Mouse (Mus musculus) ovary, postnatal 36 days (tissue): ENCODE data around the gene Fasn.
A peak's percentile ranks its signal among the peaks of the same experiment; 100 is the strongest.
"Not testable (repeated sequence)": the region's sequence is repeated elsewhere in the genome, so short reads cannot be mapped to it uniquely, and the experiment has no call there.

ENCODE experiments used
- DNase-seq: peaks from one replicate; pipeline ENCODE4 v3.0.0; 2022; ENCODE audit warnings: low spot score, mixed read lengths

Gene Fasn

DNA sequence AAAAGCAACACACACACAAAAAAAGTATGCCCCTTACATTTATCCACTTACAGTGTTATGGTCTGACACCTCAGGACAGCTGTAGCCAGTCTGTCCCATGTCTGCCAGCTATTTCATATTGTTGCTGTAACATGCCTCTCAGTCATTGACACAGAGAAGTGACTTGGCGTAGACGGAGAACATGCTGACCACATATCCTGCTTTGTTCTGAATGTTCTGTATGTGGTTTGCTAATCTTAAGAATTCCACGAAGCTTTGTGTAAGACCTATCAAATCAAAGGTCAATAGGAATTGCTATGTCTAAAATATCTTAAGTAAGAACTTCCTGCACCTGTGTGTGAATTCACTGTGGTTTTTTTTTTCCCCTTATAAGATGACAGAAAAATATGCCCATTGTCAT lies 26.1 kb downstream of the Fasn start:
- no peak for DNase-seq

DNA sequence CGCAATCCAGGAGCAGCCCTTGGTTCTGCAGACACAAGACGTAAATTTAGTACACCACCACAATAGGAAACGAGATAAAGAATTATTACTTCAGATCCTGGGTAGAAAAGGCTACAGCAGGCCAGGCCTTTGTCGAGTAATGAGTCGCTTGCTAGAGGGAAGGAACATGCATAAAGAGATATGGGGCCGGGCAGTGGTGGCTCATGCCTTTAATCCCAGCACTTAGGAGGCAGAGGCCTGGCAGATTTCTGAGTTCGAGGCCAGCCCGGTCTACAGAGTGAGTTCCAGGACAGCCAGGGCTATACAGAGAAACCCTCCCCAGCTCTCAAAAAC lies 27.8 kb downstream of the Fasn start:
- no peak for DNase-seq

DNA sequence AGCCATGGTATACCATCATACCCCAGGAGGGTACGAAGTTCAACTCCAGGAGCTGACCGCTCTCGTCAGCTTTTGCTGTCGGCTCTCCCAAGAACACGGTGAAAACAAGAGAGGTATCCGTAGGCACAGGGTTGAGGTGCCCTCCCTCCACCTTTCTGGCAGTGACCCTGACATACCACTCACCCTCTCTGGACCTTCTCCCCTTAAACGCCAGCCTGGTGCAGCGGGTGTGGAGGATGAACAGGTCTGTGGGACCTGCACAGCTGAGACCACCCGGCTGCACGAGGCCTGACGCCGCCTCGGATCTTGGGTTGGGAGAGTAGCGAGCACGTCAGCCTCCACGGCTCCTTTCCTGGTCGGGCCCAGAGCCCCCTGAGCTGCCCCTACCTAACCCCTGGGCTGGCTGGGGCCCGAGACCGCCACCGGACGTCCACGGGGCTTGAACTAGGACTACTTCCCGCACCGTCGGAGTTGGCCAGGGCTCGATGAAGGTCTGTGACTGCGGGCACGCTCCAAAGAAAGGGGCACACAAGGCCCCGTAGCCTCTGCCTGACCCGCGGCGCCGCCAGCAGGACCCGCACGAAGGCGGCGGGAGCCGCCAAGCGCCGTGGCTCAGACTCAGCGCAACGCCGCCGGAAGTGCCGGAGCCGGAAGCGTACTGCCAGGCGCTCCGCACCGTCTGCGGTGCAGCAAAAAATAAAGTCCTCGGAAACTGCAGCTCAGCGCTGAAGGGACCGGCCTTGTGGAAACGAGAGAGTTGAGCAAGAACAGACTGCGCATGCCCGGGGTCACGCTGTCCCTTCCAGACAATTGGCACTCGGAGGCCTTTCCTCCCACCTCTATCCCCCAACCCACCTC lies 28.4 kb downstream of the Fasn start, which contains the start of gene Dus1l:
Dus1l (minus strand) TSS at position 648 of the 858 bp plus-strand sequence.
- peak; percentile 98 for DNase-seq

GRCm38 (mm10) chr11:120792652-120793051 lies 31.7 kb downstream of the Fasn start:
- DNase-seq, result no peak

DNA sequence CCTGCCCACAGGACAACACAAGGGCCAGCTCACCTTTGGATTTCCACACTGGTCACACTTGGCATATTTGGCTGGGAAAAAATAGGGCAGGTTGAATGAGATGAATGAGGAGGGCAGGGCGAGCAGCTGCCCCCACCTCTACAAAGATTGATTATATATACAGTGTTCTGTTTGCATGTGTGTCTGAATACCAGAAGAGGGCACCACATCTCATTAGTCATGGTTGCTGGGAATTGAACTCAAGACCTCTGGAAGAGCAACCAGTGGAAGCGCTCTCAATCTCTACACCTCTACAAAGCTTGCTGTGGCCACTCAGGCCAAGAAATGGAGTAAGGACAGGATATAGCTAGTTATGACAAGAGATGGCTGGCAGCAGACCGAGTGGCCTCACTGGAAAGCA lies 34.5 kb downstream of the Fasn start:
- DNase-seq, result no peak

GRCm38 (mm10) chr11:120789355-120789754 lies 35.0 kb downstream of the Fasn start:
- no peak for DNase-seq

- not testable (repeated sequence) for DNase-seq
Measured at GRCm38 (mm10) chr11:120788460-120788859, 35.9 kb downstream of the Fasn start.

- no peak for DNase-seq
Measured at GRCm38 (mm10) chr11:120785145-120785544, 39.2 kb downstream of the Fasn start.

GRCm38 (mm10) chr11:120784064-120784791 lies 40.1 kb downstream of the Fasn start, which contains the start of the genes Rfng and Gps1:
Gene Rfng, minus strand, starts transcription at chr11:120784207.
Gene Gps1, plus strand, starts transcription at chr11:120784272.
- DNase-seq, result peak; percentile 84

DNA sequence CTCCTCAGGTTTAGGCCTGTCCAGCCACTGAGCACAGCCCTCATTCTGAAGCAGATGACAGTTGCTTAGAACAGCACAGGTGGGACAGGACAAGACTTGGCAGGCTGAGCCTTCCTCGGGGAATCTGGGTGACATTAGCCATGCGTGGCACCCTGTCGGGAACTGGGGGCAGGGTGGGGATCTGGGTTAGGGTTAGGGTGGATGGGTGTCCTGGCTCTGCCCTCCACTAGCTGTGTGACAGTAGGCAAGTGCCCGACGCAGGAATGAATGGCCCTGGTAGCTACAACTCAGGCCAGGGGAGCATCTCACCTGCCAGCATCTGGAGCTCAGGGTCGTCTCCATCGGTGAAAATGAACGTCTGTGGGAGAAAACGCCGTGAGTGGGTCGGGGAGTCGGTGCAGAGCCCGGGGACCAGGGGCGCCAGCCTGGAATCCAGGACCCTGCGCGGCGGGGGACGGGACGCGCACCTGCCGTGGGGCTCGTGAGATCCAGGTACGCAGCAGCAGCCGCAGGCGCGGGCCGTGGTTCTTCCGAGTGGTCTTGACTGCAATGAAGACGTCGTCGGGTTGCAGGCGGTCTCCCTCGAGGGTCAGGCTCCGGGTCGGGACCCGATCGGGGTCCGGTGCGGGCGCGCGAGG lies 40.8 kb downstream of the Fasn start:
- DNase-seq, result no peak

GRCm38 (mm10) chr11:120781361-120781760 lies 43.0 kb downstream of the Fasn start:
- DNase-seq, result not testable (repeated sequence)

GRCm38 (mm10) chr11:120779876-120780275 lies 44.5 kb downstream of the Fasn start:
- no peak for DNase-seq

DNA sequence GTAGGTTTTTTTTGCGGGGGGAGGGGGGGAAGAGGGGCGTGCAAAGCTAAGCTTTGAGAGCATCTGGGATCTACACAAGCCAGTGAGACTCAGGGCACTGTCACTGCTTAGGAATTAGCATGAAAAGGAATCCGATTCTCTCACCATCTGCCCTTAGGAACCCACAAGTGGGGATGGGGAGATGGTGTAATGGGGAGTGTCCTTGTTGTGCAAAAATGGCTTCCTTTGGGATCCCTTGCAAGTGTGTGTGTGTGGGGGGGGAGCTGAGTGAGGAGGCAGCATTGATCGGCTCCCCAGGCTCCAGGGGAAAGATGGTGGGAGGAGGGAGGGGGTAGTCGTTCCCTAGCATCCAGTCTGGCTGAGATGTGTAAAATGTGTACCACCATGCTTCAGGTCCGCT lies 47.2 kb downstream of the Fasn start:
- no peak for DNase-seq

- peak; percentile 93 for DNase-seq
Measured at GRCm38 (mm10) chr11:120775774-120776469, 48.4 kb downstream of the Fasn start.

DNA sequence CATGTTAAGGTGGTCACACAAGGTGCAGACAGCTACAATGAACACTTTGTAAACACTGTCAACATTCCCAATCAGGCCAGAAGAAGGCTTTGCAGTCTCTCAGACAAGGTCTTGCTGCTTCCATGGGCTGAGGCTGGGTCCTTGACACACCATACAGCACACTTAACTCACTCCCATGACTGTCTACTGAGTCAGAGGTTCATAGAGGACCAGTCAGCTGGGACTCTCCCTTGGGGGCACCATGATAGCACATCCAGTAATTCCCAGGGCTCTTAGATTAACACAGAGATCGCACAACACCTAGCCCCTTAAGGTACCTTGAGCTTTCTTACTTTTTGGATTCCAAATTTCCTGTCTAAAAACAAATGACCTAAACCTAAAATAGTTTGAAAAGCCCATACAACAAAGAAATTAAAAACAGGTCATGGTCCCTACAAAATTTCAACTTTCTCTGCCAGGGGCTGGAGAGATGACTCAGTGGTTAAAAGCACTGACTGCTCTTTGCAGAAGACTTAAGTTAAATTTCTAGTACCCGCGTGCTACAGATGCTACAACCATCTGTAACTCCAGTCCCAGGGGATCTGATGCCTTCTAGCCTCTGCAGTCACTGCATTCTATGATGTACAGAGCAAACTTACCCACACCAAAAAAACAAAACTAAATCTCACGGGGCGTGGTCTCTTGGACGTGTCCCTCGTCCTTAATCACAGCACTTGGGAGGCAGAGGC lies 50.7 kb downstream of the Fasn start:
- no peak for DNase-seq

GRCm38 (mm10) chr11:120772749-120773148 lies 51.6 kb downstream of the Fasn start:
- DNase-seq, result no peak

DNA sequence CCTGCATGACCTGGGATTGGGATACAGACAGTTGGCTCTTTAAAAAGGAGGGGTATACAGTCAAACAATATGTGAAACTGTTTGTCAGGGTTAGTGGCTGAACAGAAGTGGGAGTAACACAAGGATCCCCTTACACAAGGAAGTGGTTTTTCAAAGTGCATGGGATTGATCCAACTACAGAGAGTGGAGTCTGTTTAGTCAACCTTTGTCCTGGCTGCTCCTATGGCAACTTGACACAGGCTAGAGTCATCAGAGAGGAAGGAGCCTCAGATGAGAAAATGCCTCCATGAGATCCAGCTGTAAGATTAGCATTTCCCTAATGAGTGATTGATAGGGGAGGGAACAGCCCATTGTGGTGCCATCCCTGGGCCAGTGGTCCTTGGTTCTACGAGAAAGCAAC lies 56.1 kb downstream of the Fasn start:
- no peak for DNase-seq

DNA sequence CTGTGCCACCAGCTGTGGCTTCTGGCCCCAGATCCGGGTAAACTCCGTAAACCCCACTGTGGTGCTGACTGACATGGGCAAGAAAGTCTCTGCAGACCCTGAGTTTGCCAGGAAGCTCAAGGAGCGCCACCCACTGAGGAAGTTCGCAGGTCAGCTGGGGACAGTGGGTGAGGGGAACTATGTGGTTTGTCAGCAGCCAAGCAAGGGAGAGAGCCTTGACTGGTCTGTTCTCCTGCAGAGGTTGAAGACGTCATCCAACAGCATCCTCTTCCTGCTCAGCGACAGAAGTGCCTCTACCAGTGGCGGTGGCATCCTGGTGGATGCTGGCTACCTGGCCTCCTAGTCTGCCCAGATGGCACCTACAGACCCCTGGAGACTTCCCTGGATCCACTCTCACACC lies 57.3 kb downstream of the Fasn start:
- not testable (repeated sequence) for DNase-seq

DNA sequence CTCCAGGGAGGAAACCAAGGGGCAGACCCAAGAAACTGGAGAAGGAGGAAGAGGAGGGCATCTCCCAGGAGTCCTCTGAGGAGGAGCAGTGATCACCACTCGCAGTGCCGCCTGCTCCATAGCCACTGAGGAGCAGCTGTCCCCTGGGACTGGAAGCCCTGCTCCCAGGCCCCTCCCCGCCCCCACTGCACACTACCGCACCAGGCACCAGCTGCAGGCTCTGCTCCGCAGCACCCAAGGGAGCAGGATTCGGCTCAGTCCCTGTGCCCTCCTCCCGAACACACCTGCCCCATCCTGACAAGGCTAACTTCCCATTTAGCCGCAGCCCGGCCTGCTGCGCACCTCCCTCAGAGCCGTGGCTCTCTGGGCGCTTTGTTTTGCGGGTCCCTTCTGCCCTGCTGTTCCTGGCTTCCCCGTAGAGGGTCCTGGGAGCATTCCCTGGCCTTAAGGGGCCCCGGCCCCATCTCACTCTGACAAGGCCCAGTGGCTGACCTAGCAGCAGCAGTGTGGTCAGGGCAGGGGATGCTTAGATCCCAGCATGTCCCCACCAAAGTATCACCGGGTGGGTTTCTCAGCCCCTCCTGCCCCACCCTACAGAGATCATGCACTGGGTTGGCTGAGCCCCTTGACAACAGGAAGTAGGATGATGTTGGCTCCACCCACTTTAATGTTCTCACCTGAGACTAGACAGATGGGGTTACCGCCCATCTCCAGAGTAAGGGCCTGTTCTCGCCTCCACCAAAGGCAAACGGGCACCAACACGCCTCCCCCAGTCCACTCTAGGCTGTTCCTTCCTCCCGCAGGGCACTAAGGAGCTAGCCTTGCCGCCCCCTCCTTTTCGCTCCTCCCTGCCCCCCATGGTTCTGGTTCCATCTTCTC lies 61.0 kb downstream of the Fasn start:
- not testable (repeated sequence) for DNase-seq

- DNase-seq, result not testable (repeated sequence)
Measured at GRCm38 (mm10) chr11:120762672-120763041, 61.7 kb downstream of the Fasn start, which contains the start of gene Hmga1b. Gene Hmga1b, plus strand, starts transcription at chr11:120762794.
